Mouse (Mus musculus): ENCODE data around the gene Pde5a. TPM values are rescaled to one million over a fixed set of nuclear protein-coding genes. Genes with fewer than 3 reads are reported as not detected.

Gene Pde5a
- polyA plus RNA-seq, 1 experiment from 2014 or later, result 0.83 TPM

GRCm38 (mm10) chr3:122788314-122788713 is 59.6 kb downstream of the Pde5a start:
- Histone ChIP-seq H3K9me3 (replicated peaks; ENCODE audit: control insufficient read depth, low read length) (no peaks in the 10 kb centered on the region; the same call in 1 of the 2 replicates), H3K9ac (ENCODE audit: low read depth, low read length) (no peak overlapping the region), H3K36me3 (ENCODE audit: control insufficient read depth, insufficient read depth) (no peaks in the 10 kb centered on the region), H3K4me1 (ENCODE audit: control insufficient read depth, low read depth, low read length) (no peaks in the 10 kb centered on the region), H3K4me2 (ENCODE audit: low read depth, low read length) (no peak overlapping the region), H3K27ac (ENCODE audit: low read length) (no peak overlapping the region), H3K27me3 (ENCODE audit: control insufficient read depth, insufficient read depth, low read depth, low read length) (no peaks in the 10 kb centered on the region), H3K4me3 (ENCODE audit: low read depth, low read length) (no peak overlapping the region)
- WGBS (ENCODE audit: insufficient replicate concordance), result 74% methylated on average over 9 of the region's 9 CpGs
- no peak for ATAC-seq (ENCODE audit: low read depth)

- H3K9me3 ChIP-seq (replicated peaks; ENCODE audit: control insufficient read depth, low read length), result no peaks in the 10 kb centered on the region; the same call in 1 of the 2 replicates
- H3K9ac ChIP-seq (ENCODE audit: low read depth, low read length), result no peak overlapping the region
- H3K36me3 ChIP-seq (ENCODE audit: control insufficient read depth, insufficient read depth), result no peaks in the 10 kb centered on the region
- H3K4me1 ChIP-seq (ENCODE audit: control insufficient read depth, low read depth, low read length), result no peaks in the 10 kb centered on the region
- H3K4me3 ChIP-seq (ENCODE audit: low read depth, low read length), result no peak overlapping the region
- WGBS (ENCODE audit: insufficient replicate concordance), result 65% methylated on average over 6 of the region's 6 CpGs
- H3K4me2 ChIP-seq (ENCODE audit: low read depth, low read length), result no peak overlapping the region
- no peaks in the 10 kb centered on the region for H3K27me3 ChIP-seq (ENCODE audit: control insufficient read depth, insufficient read depth, low read depth, low read length)
- no peak overlapping the region for H3K27ac ChIP-seq (ENCODE audit: low read length)
- ATAC-seq (ENCODE audit: low read depth), result no peak
These were observed 60.8 kb downstream of the Pde5a start for GRCm38 (mm10) chr3:122789544-122789943.

GRCm38 (mm10) chr3:122800050-122800449 is 71.3 kb downstream of the Pde5a start:
- Histone ChIP-seq H3K27me3 (ENCODE audit: control insufficient read depth, insufficient read depth, low read depth, low read length) (no peaks in the 10 kb centered on the region), H3K4me3 (ENCODE audit: low read depth, low read length) (no peak overlapping the region), H3K27ac (ENCODE audit: low read length) (no peak overlapping the region), H3K36me3 (ENCODE audit: control insufficient read depth, insufficient read depth) (no peaks in the 10 kb centered on the region), H3K4me1 (ENCODE audit: control insufficient read depth, low read depth, low read length) (no peaks in the 10 kb centered on the region), H3K4me2 (ENCODE audit: low read depth, low read length) (no peak overlapping the region), H3K9ac (ENCODE audit: low read depth, low read length) (no peak overlapping the region), H3K9me3 (replicated peaks; ENCODE audit: control insufficient read depth, low read length) (no peaks in the 10 kb centered on the region)
- ATAC-seq (ENCODE audit: low read depth), result no peak
- 37% methylated on average over 6 of the region's 6 CpGs for WGBS (ENCODE audit: insufficient replicate concordance)

- H3K27me3 ChIP-seq (ENCODE audit: control insufficient read depth, insufficient read depth, low read depth, low read length), result no peaks in the 10 kb centered on the region
- no peak overlapping the region for H3K4me3 ChIP-seq (ENCODE audit: low read depth, low read length)
- WGBS (ENCODE audit: insufficient replicate concordance), result 59% methylated on average over 10 of the region's 10 CpGs
- no peak overlapping the region for H3K4me2 ChIP-seq (ENCODE audit: low read depth, low read length)
- ATAC-seq (ENCODE audit: low read depth), result no peak
- H3K9me3 ChIP-seq (replicated peaks; ENCODE audit: control insufficient read depth, low read length), result no peaks in the 10 kb centered on the region
- no peak overlapping the region for H3K27ac ChIP-seq (ENCODE audit: low read length)
- no peaks in the 10 kb centered on the region for H3K36me3 ChIP-seq (ENCODE audit: control insufficient read depth, insufficient read depth)
- H3K4me1 ChIP-seq (ENCODE audit: control insufficient read depth, low read depth, low read length), result no peaks in the 10 kb centered on the region
- H3K9ac ChIP-seq (ENCODE audit: low read depth, low read length), result no peak overlapping the region
These were observed 72.0 kb downstream of the Pde5a start for GRCm38 (mm10) chr3:122800553-122801435.

GRCm38 (mm10) chr3:122801436-122802221 is 72.9 kb downstream of the Pde5a start:
- ATAC-seq (ENCODE audit: low read depth), result no peak
- H3K9ac ChIP-seq (ENCODE audit: low read depth, low read length), result no peak overlapping the region

GRCm38 (mm10) chr3:122807313-122807712 is 78.6 kb downstream of the Pde5a start:
- Histone ChIP-seq H3K9me3 (replicated peaks; ENCODE audit: control insufficient read depth, low read length) (no peaks in the 10 kb centered on the region), H3K36me3 (ENCODE audit: control insufficient read depth, insufficient read depth) (no peaks in the 10 kb centered on the region), H3K9ac (ENCODE audit: low read depth, low read length) (no peak overlapping the region), H3K27me3 (ENCODE audit: control insufficient read depth, insufficient read depth, low read depth, low read length) (no peaks in the 10 kb centered on the region), H3K4me2 (ENCODE audit: low read depth, low read length) (no peak overlapping the region), H3K27ac (ENCODE audit: low read length) (no peak overlapping the region), H3K4me1 (ENCODE audit: control insufficient read depth, low read depth, low read length) (no peaks in the 10 kb centered on the region), H3K4me3 (ENCODE audit: low read depth, low read length) (no peak overlapping the region)
- no peak for ATAC-seq (ENCODE audit: low read depth)
- 84% methylated on average over 8 of the region's 8 CpGs for WGBS (ENCODE audit: insufficient replicate concordance)

More at GRCm38 (mm10) chr3:122801436-122802221, 72.9 kb downstream of the Pde5a start:
- 73% methylated on average over 15 of the region's 15 CpGs for WGBS (ENCODE audit: insufficient replicate concordance)
- H3K4me1 ChIP-seq (ENCODE audit: control insufficient read depth, low read depth, low read length), result no peaks in the 10 kb centered on the region
- no peaks in the 10 kb centered on the region for H3K9me3 ChIP-seq (replicated peaks; ENCODE audit: control insufficient read depth, low read length)
- no peaks in the 10 kb centered on the region for H3K36me3 ChIP-seq (ENCODE audit: control insufficient read depth, insufficient read depth)
- no peak overlapping the region for H3K4me3 ChIP-seq (ENCODE audit: low read depth, low read length)
- H3K27ac ChIP-seq (ENCODE audit: low read length), result no peak overlapping the region
- H3K27me3 ChIP-seq (ENCODE audit: control insufficient read depth, insufficient read depth, low read depth, low read length), result no peaks in the 10 kb centered on the region
- no peak overlapping the region for H3K4me2 ChIP-seq (ENCODE audit: low read depth, low read length)

GRCm38 (mm10) chr3:122810090-122810863 is 81.5 kb downstream of the Pde5a start:
- no peak for ATAC-seq (ENCODE audit: low read depth)
- no peak overlapping the region for H3K27ac ChIP-seq (ENCODE audit: low read length)
- 13% methylated on average over 2 of the region's 2 CpGs for WGBS (ENCODE audit: insufficient replicate concordance)
- no peak overlapping the region for H3K9ac ChIP-seq (ENCODE audit: low read depth, low read length)
- H3K4me1 ChIP-seq (ENCODE audit: control insufficient read depth, low read depth, low read length), result no peaks in the 10 kb centered on the region
- no peaks in the 10 kb centered on the region for H3K27me3 ChIP-seq (ENCODE audit: control insufficient read depth, insufficient read depth, low read depth, low read length)
- H3K36me3 ChIP-seq (ENCODE audit: control insufficient read depth, insufficient read depth), result no peaks in the 10 kb centered on the region
- no peaks in the 10 kb centered on the region for H3K9me3 ChIP-seq (replicated peaks; ENCODE audit: control insufficient read depth, low read length)
- H3K4me2 ChIP-seq (ENCODE audit: low read depth, low read length), result no peak overlapping the region
- no peak overlapping the region for H3K4me3 ChIP-seq (ENCODE audit: low read depth, low read length)

GRCm38 (mm10) chr3:122810986-122811385 is 82.2 kb downstream of the Pde5a start:
- Histone ChIP-seq H3K9me3 (replicated peaks; ENCODE audit: control insufficient read depth, low read length) (no peaks in the 10 kb centered on the region), H3K36me3 (ENCODE audit: control insufficient read depth, insufficient read depth) (no peaks in the 10 kb centered on the region), H3K27ac (ENCODE audit: low read length) (no peak overlapping the region), H3K4me1 (ENCODE audit: control insufficient read depth, low read depth, low read length) (no peaks in the 10 kb centered on the region), H3K4me2 (ENCODE audit: low read depth, low read length) (no peak overlapping the region), H3K27me3 (ENCODE audit: control insufficient read depth, insufficient read depth, low read depth, low read length) (no peaks in the 10 kb centered on the region), H3K4me3 (ENCODE audit: low read depth, low read length) (no peak overlapping the region), H3K9ac (ENCODE audit: low read depth, low read length) (no peak overlapping the region)
- WGBS (ENCODE audit: insufficient replicate concordance), result 65% methylated on average over 5 of the region's 5 CpGs
- ATAC-seq (ENCODE audit: low read depth), result no peak

Measured in liver, embryonic 16.5 days (tissue).